Mouse (Mus musculus): Measurements from ENCODE around the gene Cpeb1. TPM values are rescaled to one million over a fixed set of nuclear protein-coding genes. Genes with fewer than 3 reads are reported as not detected.

The Cpeb1 gene
- total RNA-seq, 1 experiment from 2014 or later, result 0.10 TPM

Other genes with a start within 250 kb of the Cpeb1 start
- gene Pde8a, start 241.9 kb downstream of the Cpeb1 start, total RNA-seq (2017), result 7.0 to 20.0 TPM (median 11.4 TPM) in 3 replicates
- 1,304 to 1,545 TPM (median 1,450 TPM) in 3 replicates for gene Rps17, start 110.2 kb downstream of the Cpeb1 start, total RNA-seq (2017)
- not detected in 3 replicates for gene Ap3b2, start 38.5 kb upstream of the Cpeb1 start, total RNA-seq (2017)
- gene BC048679, start 42.8 kb upstream of the Cpeb1 start, total RNA-seq (2017), result not detected in 3 replicates
- gene Fsd2, start 111.5 kb upstream of the Cpeb1 start, total RNA-seq (2017), result 0.10 to 0.39 TPM (median 0.32 TPM) in 3 replicates
- 24.4 to 38.9 TPM (median 33.5 TPM) in 3 replicates for gene Whamm, start 115.8 kb upstream of the Cpeb1 start, total RNA-seq (2017)

Data from monocyte, adult 5-6 weeks (primary cell).